ENCODE assay signal across 8 mouse cellular contexts in the genomic region with DNA sequence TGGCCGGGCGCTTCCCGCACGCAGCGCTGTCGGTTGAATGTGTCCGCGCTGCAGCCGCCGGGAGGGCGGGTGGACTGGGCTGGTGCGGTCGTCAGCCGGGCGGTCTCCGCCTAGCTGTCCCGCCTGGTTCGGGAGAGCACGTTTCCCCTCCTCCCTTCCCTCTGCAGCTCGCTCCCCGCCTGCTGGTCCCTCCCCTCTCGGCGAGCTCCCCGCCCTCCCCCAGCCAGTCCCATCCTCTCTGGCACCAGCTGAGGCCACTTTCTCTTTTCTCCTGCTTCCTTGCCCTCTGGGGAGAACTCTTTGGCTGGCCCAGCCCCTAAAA. TPM values are rescaled to one million over a fixed set of nuclear protein-coding genes. Genes with fewer than 3 reads are reported as not detected.
DNase-seq lines count a peak whose midpoint lies in the region; ATAC-seq and TF ChIP-seq lines count a peak whose summit lies in the region.

Prickle2 (minus strand) TSS at position 11 of the 322 bp plus-strand sequence.

- H3K27me3 ChIP-seq in forebrain, embryonic 16.5 days (replicated peaks; ENCODE audit: control insufficient read depth, insufficient read depth, low read length) = no peaks in the 10 kb centered on the region
- peaks cover 36% of the 10 kb centered on the region for H3K27me3 ChIP-seq in liver, embryonic 15.5 days

- peak within 1 kb of the TSS; percentile 72 for H3K4me3 ChIP-seq in forebrain, embryonic 16.5 days (replicated peaks; ENCODE audit: low read length)
- peak within 1 kb of the TSS; percentile 49 for H3K4me3 ChIP-seq in liver, embryonic 15.5 days (replicated peaks)
- H3K4me3 ChIP-seq in olfactory bulb, adult 2 months (ENCODE audit: insufficient read depth, low read depth, low read length) = peak within 1 kb of the TSS; percentile 87

- no peak for TF ChIP-seq CTCF in olfactory bulb, adult 2 months (IDR thresholded peaks at IDR 0.05; ENCODE audit: insufficient read depth, low read depth, low read length)

- 0 out of 2 replicates have a peak within 1 kb of the TSS, but pooled peaks have one; percentile 10 for H3K27ac ChIP-seq in forebrain, embryonic 16.5 days (ENCODE audit: low read length)
- H3K27ac ChIP-seq in liver, embryonic 15.5 days (replicated peaks) = no peak within 1 kb of the TSS
- no peak within 1 kb of the TSS for H3K27ac ChIP-seq in olfactory bulb, adult 2 months (ENCODE audit: insufficient read depth, low read depth, low read length)

- no peaks in the 10 kb centered on the region for H3K9me3 ChIP-seq in forebrain, embryonic 16.5 days (ENCODE audit: control insufficient read depth, low read length)
- H3K9me3 ChIP-seq in liver, embryonic 15.5 days (replicated peaks) = no peaks in the 10 kb centered on the region

- H3K9ac ChIP-seq in forebrain, embryonic 16.5 days (replicated peaks; ENCODE audit: low read depth, low read length) = peak within 1 kb of the TSS; percentile 84
- H3K9ac ChIP-seq in liver, embryonic 15.5 days = no peak within 1 kb of the TSS

- TF ChIP-seq POLR2A in olfactory bulb, adult 2 months (IDR thresholded peaks at IDR 0.05; ENCODE audit: insufficient read depth, low read depth, low read length) = no peak

- intact Hi-C loops in heart, postnatal 14 days (cut with DNase I) = no loop called here

- ATAC-seq in forebrain, embryonic 16.5 days = peak; percentile 92
- ATAC-seq in liver, embryonic 15.5 days (ENCODE audit: insufficient read depth) = peak; percentile 47; the same call in 1 of the 2 replicates

- no peaks in the 10 kb centered on the region for H3K36me3 ChIP-seq in forebrain, embryonic 16.5 days (ENCODE audit: control insufficient read depth, insufficient read depth)
- H3K36me3 ChIP-seq in liver, embryonic 15.5 days (replicated peaks) = no peaks in the 10 kb centered on the region

- WGBS in forebrain, embryonic 16.5 days = 0% methylated on average over 14 of the region's 24 CpGs
- WGBS in liver, embryonic 15.5 days (ENCODE audit: insufficient replicate concordance) = 2% methylated on average over 22 of the region's 24 CpGs
- WGBS in olfactory bulb, adult 2 months = 2% methylated on average over 24 of the region's 24 CpGs

- H3K4me2 ChIP-seq in forebrain, embryonic 16.5 days (ENCODE audit: low read length) = peak within 1 kb of the TSS; percentile 99
- H3K4me2 ChIP-seq in liver, embryonic 15.5 days = peak within 1 kb of the TSS; percentile 72

- peak; percentile 78 for DNase-seq in NIH3T3 (ENCODE audit: low read depth)
- peak; percentile 22 to 26 for DNase-seq in cerebellum, adult 18-20 months
- peak; percentile 78 to 82 for DNase-seq in heart, postnatal 14 days
- peak; percentile 85 to 89 for DNase-seq in kidney, postnatal 4 days
- peak; percentile 33 for DNase-seq in urinary bladder, postnatal 25 days (ENCODE audit: low spot score)

- peaks cover 8% of the 10 kb centered on the region for H3K4me1 ChIP-seq in forebrain, embryonic 16.5 days (replicated peaks; ENCODE audit: control insufficient read depth, insufficient read depth, low read length)
- H3K4me1 ChIP-seq in liver, embryonic 15.5 days (replicated peaks) = no peaks in the 10 kb centered on the region
- peaks cover 12% of the 10 kb centered on the region for H3K4me1 ChIP-seq in olfactory bulb, adult 2 months (ENCODE audit: control insufficient read depth, insufficient read depth, low read length)

RNA-seq across cellular contexts. Expression of gene Prickle2, which starts in this region (rescaled TPM):
- polyA plus RNA-seq in forebrain, embryonic 16.5 days (2015; fragmentation: Nextera tagmentation; extraction: Ambion mirVana) = 9.0 and 11.9 TPM in 2 replicates
- total RNA-seq in heart, postnatal 14 days (2021) = 1 to 10 TPM; 7.2 to 9.6 TPM
- polyA plus RNA-seq in liver, embryonic 15.5 days (2015; fragmentation: Nextera tagmentation; extraction: Ambion mirVana) = 0.33 and 0.37 TPM in 2 replicates
- polyA plus RNA-seq in olfactory bulb, adult 2 months (2012; ENCODE audit: insufficient read depth, insufficient read length, low replicate concordance, missing spikeins) = 72.0 TPM in 1 of 2 replicates, not detected in the other

Comparison
In these comparisons a context has a peak if more than half of its experiments do, and no peak if none do; other contexts are left out.
1. Peak in ATAC-seq, H3K4me3 ChIP-seq and H3K4me2 ChIP-seq in liver, embryonic 15.5 days; RNA of the gene not detected or under 1 TPM.
2. DNase-seq: peak in every context shown above with its lines; median percentile 87 in kidney, postnatal 4 days; 80 in heart, postnatal 14 days; 78 in NIH3T3; 33 in urinary bladder, postnatal 25 days; 24 in cerebellum, adult 18-20 months.